Mouse (Mus musculus): Measurements from ENCODE around the gene Git1. TPM values are rescaled to one million over a fixed set of nuclear protein-coding genes. Genes with fewer than 3 reads are reported as not detected.

The Git1 gene
- polyA plus RNA-seq, 1 experiment from 2014 or later = 2.1 TPM

- peaks cover 65% of the 10 kb centered on the region for H3K27me3 ChIP-seq (ENCODE audit: insufficient read depth, low read length)
- H3K4me3 ChIP-seq (ENCODE audit: low read depth, low read length) = no peak overlapping the region
- TF ChIP-seq EP300 (IDR thresholded peaks at IDR 0.05; ENCODE audit: low read depth) (no peak), CTCF (IDR thresholded peaks at IDR 0.05; ENCODE audit: low read depth) (no peak)
- no peak overlapping the region for H3K27ac ChIP-seq (ENCODE audit: low read depth)
- WGBS (ENCODE audit: insufficient replicate concordance) = 64% methylated on average over 4 of the region's 4 CpGs
- H3K9me3 ChIP-seq (ENCODE audit: low read length) = no peaks in the 10 kb centered on the region
- no peak overlapping the region for H3K9ac ChIP-seq (replicated peaks)
- no peak for DNase-seq
- no peaks in the 10 kb centered on the region for H3K36me3 ChIP-seq (replicated peaks; ENCODE audit: insufficient read depth, low read length)
- peaks cover 18% of the 10 kb centered on the region for H3K4me1 ChIP-seq (ENCODE audit: insufficient read depth)
- H3K4me2 ChIP-seq (ENCODE audit: low read depth, low read length) = no peak overlapping the region
- ATAC-seq = no peak
Measured at GRCm38 (mm10) chr11:77464684-77465083, 28.7 kb upstream of the Git1 start.

- TF ChIP-seq CTCF (IDR thresholded peaks at IDR 0.05; ENCODE audit: low read depth) (no peak), EP300 (IDR thresholded peaks at IDR 0.05; ENCODE audit: low read depth) (no peak)
- Histone ChIP-seq H3K36me3 (replicated peaks; ENCODE audit: insufficient read depth, low read length) (no peaks in the 10 kb centered on the region), H3K9ac (replicated peaks) (no peak overlapping the region), H3K9me3 (ENCODE audit: low read length) (no peaks in the 10 kb centered on the region), H3K4me1 (ENCODE audit: insufficient read depth) (peaks cover 18% of the 10 kb centered on the region), H3K4me3 (ENCODE audit: low read depth, low read length) (no peak overlapping the region), H3K4me2 (ENCODE audit: low read depth, low read length) (no peak overlapping the region), H3K27ac (ENCODE audit: low read depth) (no peak overlapping the region), H3K27me3 (ENCODE audit: insufficient read depth, low read length) (peaks cover 65% of the 10 kb centered on the region)
- no peak for DNase-seq
- 63% methylated on average over 3 of the region's 3 CpGs for whole genome bisulfite sequencing (ENCODE audit: insufficient replicate concordance)
- no peak for ATAC-seq
Measured at GRCm38 (mm10) chr11:77465111-77465510, 28.3 kb upstream of the Git1 start.

GRCm38 (mm10) chr11:77466544-77466943 is 26.8 kb upstream of the Git1 start:
- peaks cover 57% of the 10 kb centered on the region for H3K27me3 ChIP-seq (ENCODE audit: insufficient read depth, low read length)
- H3K27ac ChIP-seq (ENCODE audit: low read depth) = no peak overlapping the region
- no peaks in the 10 kb centered on the region for H3K9me3 ChIP-seq (ENCODE audit: low read length)
- TF ChIP-seq EP300 (IDR thresholded peaks at IDR 0.05; ENCODE audit: low read depth) (no peak), CTCF (IDR thresholded peaks at IDR 0.05; ENCODE audit: low read depth) (no peak)
- 39% methylated on average over 9 of the region's 9 CpGs for WGBS (ENCODE audit: insufficient replicate concordance)
- no peak overlapping the region for H3K4me3 ChIP-seq (ENCODE audit: low read depth, low read length)
- no peak for ATAC-seq
- H3K4me2 ChIP-seq (ENCODE audit: low read depth, low read length) = no peak overlapping the region
- DNase-seq = no peak
- H3K9ac ChIP-seq (replicated peaks) = no peak overlapping the region
- H3K36me3 ChIP-seq (replicated peaks; ENCODE audit: insufficient read depth, low read length) = no peaks in the 10 kb centered on the region
- H3K4me1 ChIP-seq (ENCODE audit: insufficient read depth) = peaks cover 18% of the 10 kb centered on the region

- peak; percentile 70 for ATAC-seq
Measured at GRCm38 (mm10) chr11:77467157-77467556, 26.2 kb upstream of the Git1 start.

GRCm38 (mm10) chr11:77467784-77468183 is 25.6 kb upstream of the Git1 start:
- peak overlapping the region; percentile 49 for H3K4me2 ChIP-seq (ENCODE audit: low read depth, low read length)
- H3K4me1 ChIP-seq (ENCODE audit: insufficient read depth) = peaks cover 7% of the 10 kb centered on the region
- H3K9me3 ChIP-seq (ENCODE audit: low read length) = no peaks in the 10 kb centered on the region
- H3K4me3 ChIP-seq (ENCODE audit: low read depth, low read length) = no peak overlapping the region
- ATAC-seq (0 out of 2 replicates have a peak, but pooled peaks have one; percentile 28), DNase-seq (peak; percentile 86)
- no peak overlapping the region for H3K9ac ChIP-seq (replicated peaks)
- TF ChIP-seq EP300 (IDR thresholded peaks at IDR 0.05; ENCODE audit: low read depth) (no peak), CTCF (IDR thresholded peaks at IDR 0.05; ENCODE audit: low read depth) (peak; percentile 88)
- no peaks in the 10 kb centered on the region for H3K36me3 ChIP-seq (replicated peaks; ENCODE audit: insufficient read depth, low read length)
- H3K27me3 ChIP-seq (ENCODE audit: insufficient read depth, low read length) = peaks cover 45% of the 10 kb centered on the region
- WGBS (ENCODE audit: insufficient replicate concordance) = 9% methylated on average over 20 of the region's 20 CpGs
- H3K27ac ChIP-seq (ENCODE audit: low read depth) = no peak overlapping the region

More at GRCm38 (mm10) chr11:77467157-77467556, 26.2 kb upstream of the Git1 start:
- no peak overlapping the region for H3K9ac ChIP-seq (replicated peaks)
- H3K27me3 ChIP-seq (ENCODE audit: insufficient read depth, low read length) = peaks cover 51% of the 10 kb centered on the region
- H3K36me3 ChIP-seq (replicated peaks; ENCODE audit: insufficient read depth, low read length) = no peaks in the 10 kb centered on the region
- TF ChIP-seq CTCF (IDR thresholded peaks at IDR 0.05; ENCODE audit: low read depth) (peak; percentile 76), EP300 (IDR thresholded peaks at IDR 0.05; ENCODE audit: low read depth) (no peak)
- H3K9me3 ChIP-seq (ENCODE audit: low read length) = no peaks in the 10 kb centered on the region
- H3K4me2 ChIP-seq (ENCODE audit: low read depth, low read length) = peak overlapping the region; percentile 49; the same call in 1 of the 2 replicates
- 0 out of 2 replicates have a peak overlapping the region, but pooled peaks have one; percentile 10 for H3K4me3 ChIP-seq (ENCODE audit: low read depth, low read length)
- no peak overlapping the region for H3K27ac ChIP-seq (ENCODE audit: low read depth)
- WGBS (ENCODE audit: insufficient replicate concordance) = 2% methylated on average over 25 of the region's 25 CpGs
- peak; percentile 83 for DNase-seq
- peaks cover 13% of the 10 kb centered on the region for H3K4me1 ChIP-seq (ENCODE audit: insufficient read depth)

GRCm38 (mm10) chr11:77468397-77468796 is 25.0 kb upstream of the Git1 start:
- no peak overlapping the region for H3K9ac ChIP-seq (replicated peaks)
- no peak overlapping the region for H3K4me3 ChIP-seq (ENCODE audit: low read depth, low read length)
- H3K4me2 ChIP-seq (ENCODE audit: low read depth, low read length) = no peak overlapping the region
- DNase-seq = no peak
- no peaks in the 10 kb centered on the region for H3K9me3 ChIP-seq (ENCODE audit: low read length)
- TF ChIP-seq CTCF (IDR thresholded peaks at IDR 0.05; ENCODE audit: low read depth) = no peak
- no peak for TF ChIP-seq EP300 (IDR thresholded peaks at IDR 0.05; ENCODE audit: low read depth)
- 81% methylated on average over 9 of the region's 9 CpGs for WGBS (ENCODE audit: insufficient replicate concordance)
- ATAC-seq = no peak
- peaks cover 7% of the 10 kb centered on the region for H3K4me1 ChIP-seq (ENCODE audit: insufficient read depth)
- no peaks in the 10 kb centered on the region for H3K36me3 ChIP-seq (replicated peaks; ENCODE audit: insufficient read depth, low read length)
- H3K27ac ChIP-seq (ENCODE audit: low read depth) = no peak overlapping the region
- H3K27me3 ChIP-seq (ENCODE audit: insufficient read depth, low read length) = peaks cover 39% of the 10 kb centered on the region

All from liver, postnatal 0 days (tissue).